Mouse (Mus musculus) intestine, embryonic 14.5 days (tissue): Measurements from ENCODE around the gene G430095P16Rik. TPM values are rescaled to one million over a fixed set of nuclear protein-coding genes. Genes with fewer than 3 reads are reported as not detected.

Experiments used
- ATAC-seq: fragments of 200-750 bp; cut with Nextera tagmentation; replicated peaks from 2 replicates; pipeline ENCODE4 v1.8.0; 2017; ENCODE audit warnings: low read depth, moderate number of reproducible peaks, moderate TSS enrichment, moderate library complexity; ENCODE audit not compliant: low FRiP score, low TSS enrichment
- DNase-seq: peaks from one replicate; pipeline ENCODE4 v3.0.0-alpha.2; 2018; ENCODE audit warnings: low spot score
- H3K27ac ChIP-seq: fragments of 300-500 bp; sonication (generic); 2 replicates; pipeline ENCODE4 v1.5.1; 2014; ENCODE audit warnings: low read depth, mild to moderate bottlenecking, control low read depth
- H3K27me3 ChIP-seq: fragments of 300-500 bp; sonication (generic); replicated peaks from 2 replicates; pipeline ENCODE4 v1.6.1; 2014; ENCODE audit warnings: low read length, control low read depth; ENCODE audit not compliant: control insufficient read depth, insufficient read depth
- H3K36me3 ChIP-seq: fragments of 300-500 bp; sonication (generic); 2 replicates; pipeline ENCODE4 v1.6.1; 2014; ENCODE audit warnings: low read length, control low read depth; ENCODE audit not compliant: control insufficient read depth, insufficient read depth
- H3K4me1 ChIP-seq: fragments of 300-500 bp; sonication (generic); replicated peaks from 2 replicates; pipeline ENCODE4 v1.6.1; 2014; ENCODE audit warnings: low read length, control low read depth, mixed read lengths; ENCODE audit not compliant: control insufficient read depth, insufficient read depth
- H3K4me2 ChIP-seq: fragments of 300-500 bp; sonication (generic); 2 replicates; pipeline ENCODE4 v1.6.1; 2014; ENCODE audit warnings: low read length
- H3K4me3 ChIP-seq: fragments of 300-500 bp; sonication (generic); 2 replicates; pipeline ENCODE4 v1.5.1; 2014; ENCODE audit warnings: low read depth, low read length, control low read depth, mixed read lengths
- H3K9ac ChIP-seq: fragments of 300-500 bp; sonication (generic); 2 replicates; pipeline ENCODE4 v1.6.1; 2014; ENCODE audit warnings: mild to moderate bottlenecking, low read length
- H3K9me3 ChIP-seq: fragments of 300-500 bp; sonication (generic); 2 replicates; pipeline ENCODE4 v1.6.1; 2016; ENCODE audit warnings: low read length, control low read depth; ENCODE audit not compliant: control insufficient read depth
- WGBS: fragments of 180-500 bp; shearing (Covaris S2); extraction: QIAGEN DNeasy Blood & Tissue Kit; methylation state at CpG from one replicate; pipeline ENCODE4 v1.1.7; 2014; 5-methylcytosine and 5-hydroxymethylcytosine counted together
- polyA plus RNA-seq: library from polyadenylated mRNA; unstranded; fragments of >200 nt; fragmentation: Nextera tagmentation; extraction: Ambion mirVana; gene quantifications from 2 replicates; pipeline ENCODE4 v1.2.1, GENCODE M21; 2014

G430095P16Rik gene
- polyA plus RNA-seq, 1 experiment from 2014 or later: 3.3 TPM

- Histone ChIP-seq H3K27ac (peak overlapping the region; percentile 80), H3K9ac (no peak overlapping the region), H3K4me1 (peaks cover 33% of the 10 kb centered on the region), H3K27me3 (peaks cover 54% of the 10 kb centered on the region), H3K36me3 (no peaks in the 10 kb centered on the region), H3K9me3 (no peaks in the 10 kb centered on the region), H3K4me3 (no peak overlapping the region), H3K4me2 (no peak overlapping the region)
- ATAC-seq: no peak
- no peak for DNase-seq
- 68% methylated on average over 4 of the region's 4 CpGs for WGBS
Measured at GRCm38 (mm10) chr8:84713381-84713780, 9.4 kb upstream of the G430095P16Rik start.

GRCm38 (mm10) chr8:84714161-84714560 is 8.6 kb upstream of the G430095P16Rik start:
- Histone ChIP-seq H3K4me3 (no peak overlapping the region), H3K9me3 (no peaks in the 10 kb centered on the region), H3K4me2 (no peak overlapping the region), H3K36me3 (no peaks in the 10 kb centered on the region), H3K27ac (peak overlapping the region; percentile 80; the same call in 1 of the 2 replicates), H3K9ac (no peak overlapping the region), H3K4me1 (peaks cover 29% of the 10 kb centered on the region), H3K27me3 (peaks cover 51% of the 10 kb centered on the region)
- DNase-seq: no peak
- ATAC-seq: no peak
- WGBS: 72% methylated on average over 4 of the region's 4 CpGs

GRCm38 (mm10) chr8:84715893-84716468 is 6.8 kb upstream of the G430095P16Rik start:
- peaks cover 29% of the 10 kb centered on the region for H3K4me1 ChIP-seq
- H3K4me3 ChIP-seq: no peak overlapping the region
- 14% methylated on average over 27 of the region's 27 CpGs for WGBS
- H3K27ac ChIP-seq: no peak overlapping the region
- no peak overlapping the region for H3K9ac ChIP-seq
- no peaks in the 10 kb centered on the region for H3K9me3 ChIP-seq
- H3K4me2 ChIP-seq: no peak overlapping the region
- ATAC-seq (no peak), DNase-seq (no peak)
- H3K36me3 ChIP-seq: no peaks in the 10 kb centered on the region
- H3K27me3 ChIP-seq: peaks cover 49% of the 10 kb centered on the region

GRCm38 (mm10) chr8:84716790-84717189 is 6.0 kb upstream of the G430095P16Rik start:
- 91% methylated on average over 11 of the region's 11 CpGs for WGBS
- Histone ChIP-seq H3K4me3 (no peak overlapping the region), H3K4me2 (no peak overlapping the region), H3K36me3 (no peaks in the 10 kb centered on the region), H3K9ac (no peak overlapping the region), H3K27ac (no peak overlapping the region), H3K27me3 (peaks cover 41% of the 10 kb centered on the region), H3K4me1 (peaks cover 23% of the 10 kb centered on the region), H3K9me3 (no peaks in the 10 kb centered on the region)
- ATAC-seq (no peak), DNase-seq (no peak)

- Histone ChIP-seq H3K27ac (no peak overlapping the region), H3K4me1 (peaks cover 21% of the 10 kb centered on the region), H3K36me3 (no peaks in the 10 kb centered on the region), H3K4me2 (no peak overlapping the region), H3K9ac (no peak overlapping the region), H3K4me3 (no peak overlapping the region), H3K27me3 (peaks cover 41% of the 10 kb centered on the region), H3K9me3 (no peaks in the 10 kb centered on the region)
- DNase-seq (no peak), ATAC-seq (no peak)
- WGBS: 83% methylated on average over 5 of the region's 5 CpGs
Measured at GRCm38 (mm10) chr8:84718476-84718875, 4.3 kb upstream of the G430095P16Rik start.

- Histone ChIP-seq H3K4me1 (peaks cover 21% of the 10 kb centered on the region), H3K4me2 (no peak overlapping the region), H3K36me3 (no peaks in the 10 kb centered on the region), H3K27ac (no peak overlapping the region), H3K9me3 (no peaks in the 10 kb centered on the region), H3K27me3 (peaks cover 40% of the 10 kb centered on the region), H3K4me3 (no peak overlapping the region), H3K9ac (no peak overlapping the region)
- ATAC-seq (no peak), DNase-seq (no peak)
- 69% methylated on average over 5 of the region's 5 CpGs for WGBS
Measured at GRCm38 (mm10) chr8:84718959-84719690, 3.7 kb upstream of the G430095P16Rik start.

GRCm38 (mm10) chr8:84722530-84722849 is 317 bp upstream of the G430095P16Rik start:
- Histone ChIP-seq H3K4me3 (no peak overlapping the region), H3K36me3 (no peaks in the 10 kb centered on the region), H3K9me3 (no peaks in the 10 kb centered on the region), H3K27ac (peak overlapping the region; percentile 93), H3K27me3 (peaks cover 11% of the 10 kb centered on the region), H3K4me1 (peaks cover 36% of the 10 kb centered on the region), H3K4me2 (peak overlapping the region; percentile 41; the same call in 1 of the 2 replicates), H3K9ac (no peak overlapping the region)
- ATAC-seq (no peak; the same call in 1 of the 2 replicates), DNase-seq (no peak)
- 69% methylated on average over 6 of the region's 6 CpGs for WGBS

- Histone ChIP-seq H3K27me3 (0 out of 2 replicates have a peak, but pooled peaks cover 4% of the 10 kb centered on the region), H3K4me3 (no peak overlapping the region), H3K9ac (0 out of 2 replicates have a peak overlapping the region, but pooled peaks have one; percentile 1), H3K4me2 (peak overlapping the region; percentile 41), H3K9me3 (no peaks in the 10 kb centered on the region), H3K36me3 (no peaks in the 10 kb centered on the region), H3K27ac (peak overlapping the region; percentile 93), H3K4me1 (peaks cover 36% of the 10 kb centered on the region)
- WGBS: 28% methylated on average over 7 of the region's 7 CpGs
- DNase-seq: no peak
- no peak for ATAC-seq
Measured at GRCm38 (mm10) chr8:84723571-84723900, 729 bp downstream of the G430095P16Rik start.

- H3K4me3 ChIP-seq: no peak overlapping the region
- DNase-seq (no peak), ATAC-seq (no peak)
- H3K4me1 ChIP-seq: peaks cover 36% of the 10 kb centered on the region
- no peak overlapping the region for H3K27ac ChIP-seq
- no peaks in the 10 kb centered on the region for H3K36me3 ChIP-seq
- no peaks in the 10 kb centered on the region for H3K9me3 ChIP-seq
- no peak overlapping the region for H3K4me2 ChIP-seq
- H3K9ac ChIP-seq: no peak overlapping the region
- H3K27me3 ChIP-seq: no peaks in the 10 kb centered on the region
- WGBS: 51% methylated on average over 9 of the region's 9 CpGs
Measured at GRCm38 (mm10) chr8:84724683-84725082, 1.9 kb downstream of the G430095P16Rik start.
